Mouse (Mus musculus) sigmoid colon, adult 10 weeks (tissue): ENCODE results near the gene Tmem123. TPM values are rescaled to one million over a fixed set of nuclear protein-coding genes. Genes with fewer than 3 reads are reported as not detected.

Experiments used
- polyA plus RNA-seq: library from polyadenylated mRNA; stranded (reverse); fragments of 350-450 nt; fragmentation: Illumina TruSeq; extraction: RNeasy Lipid Tissue Mini Kit (QIAGEN cat#74804); gene quantifications from one replicate; pipeline ENCODE4 v1.2.3, GENCODE M21; 2014; ENCODE audit warnings: low read depth, low replicate concordance

The Tmem123 gene
- polyA plus RNA-seq = 185 TPM

DNA sequence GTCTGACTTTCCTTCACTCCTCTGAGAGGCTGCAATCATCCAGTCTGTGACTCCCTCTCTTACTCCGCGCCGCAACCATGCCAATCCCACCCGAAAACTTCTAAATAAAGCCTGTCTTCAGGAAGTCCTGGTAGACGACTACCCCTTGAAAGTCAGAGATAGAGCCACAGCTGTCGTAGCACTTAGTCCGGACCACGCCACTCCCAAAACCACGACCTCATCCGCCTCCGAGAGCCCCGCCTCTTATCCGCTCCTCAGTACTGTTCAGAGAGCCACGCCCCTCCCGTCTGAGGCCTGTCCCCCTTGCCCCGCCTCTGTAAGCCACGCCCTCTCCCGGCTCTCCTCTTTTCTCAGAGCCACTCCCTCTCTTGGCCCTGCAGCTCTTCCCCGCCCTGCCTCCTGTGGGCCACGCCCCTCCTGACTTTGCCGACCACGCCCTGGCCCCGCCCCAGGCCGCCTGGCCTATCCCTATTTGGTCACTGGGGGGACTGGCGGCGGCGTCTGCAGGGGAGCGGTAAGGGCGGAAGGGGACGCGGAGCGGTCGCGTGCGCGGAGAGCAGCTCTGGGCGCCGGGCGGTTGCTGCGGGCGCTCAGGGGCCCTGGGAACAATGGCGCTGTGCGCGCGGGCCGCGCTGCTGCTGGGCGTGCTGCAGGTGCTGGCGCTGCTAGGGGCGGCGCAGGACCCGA is at the start of gene Tmem123:
Gene Tmem123, plus strand, starts transcription at position 428 of the 687 bp plus-strand sequence.

DNA sequence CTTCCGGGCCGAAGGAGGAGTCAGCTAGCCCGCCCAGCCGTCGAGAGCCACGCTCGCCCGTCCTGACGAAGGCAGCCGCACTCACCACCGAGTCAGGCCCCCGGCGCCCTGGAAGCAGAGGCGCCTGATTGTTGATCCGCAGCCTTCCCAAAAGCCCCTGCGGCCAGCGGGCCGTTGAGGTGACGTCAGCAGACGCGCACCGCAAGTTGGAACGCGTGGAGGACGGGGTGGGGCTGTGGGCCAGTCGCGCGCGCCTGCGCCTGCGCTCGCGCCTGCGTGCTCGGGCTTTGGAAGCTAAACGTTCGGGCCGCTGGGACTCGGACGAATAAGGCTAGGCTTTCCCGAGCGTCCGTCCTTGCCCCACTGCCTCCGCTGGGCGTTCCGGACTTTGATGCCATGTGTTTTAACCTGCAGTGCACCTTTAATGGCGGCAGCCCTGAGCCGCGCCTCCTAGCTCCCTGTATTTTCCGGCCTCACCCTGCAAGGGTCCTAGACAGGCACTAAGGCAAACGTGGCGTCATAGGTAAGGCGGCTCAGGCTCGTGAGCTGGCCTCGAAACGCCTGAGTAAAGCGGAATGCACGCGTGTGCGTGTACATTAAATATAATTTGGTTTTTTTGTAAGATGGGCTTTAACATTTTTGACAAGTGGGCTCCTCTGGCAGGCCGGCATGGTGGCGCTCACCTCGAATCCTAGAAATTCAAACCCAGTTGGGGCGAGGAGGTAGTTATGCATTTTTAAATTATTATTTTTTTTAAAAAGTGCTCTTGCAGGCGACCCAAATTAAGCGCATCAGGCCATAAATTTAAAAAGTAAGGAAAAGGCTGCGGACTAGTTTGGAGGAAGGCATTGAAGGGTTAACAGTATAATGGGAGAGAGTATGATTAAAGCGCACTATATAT is 73.3 kb downstream of the Tmem123 start, which contains the start of gene Birc2:
Gene Birc2, minus strand, starts transcription at position 160 of the 901 bp plus-strand sequence.

Other genes starting within 250 kb of the Tmem123 start
- 0.16 TPM for gene Mmp8, start 205.6 kb upstream of the Tmem123 start, polyA plus RNA-seq
- gene Mmp27, start 192.6 kb upstream of the Tmem123 start, polyA plus RNA-seq = 0.22 TPM
- gene Mmp20, start 135.8 kb upstream of the Tmem123 start, polyA plus RNA-seq = not detected
- gene Mmp7, start 72.0 kb upstream of the Tmem123 start, polyA plus RNA-seq = 0.57 TPM
- gene Birc2, start 73.0 kb downstream of the Tmem123 start, polyA plus RNA-seq = 124 TPM
- gene Birc3, start 109.1 kb downstream of the Tmem123 start, polyA plus RNA-seq = 155 TPM
- 70.3 TPM for gene Yap1, start 240.6 kb downstream of the Tmem123 start, polyA plus RNA-seq